Mouse (Mus musculus) right cerebral cortex, postnatal 4 days (tissue): ENCODE data around the gene Nxnl2.

Source experiments
- DNase-seq: peaks from one replicate; pipeline ENCODE4 v3.0.0-alpha.2; 2022

Gene Nxnl2

DNA sequence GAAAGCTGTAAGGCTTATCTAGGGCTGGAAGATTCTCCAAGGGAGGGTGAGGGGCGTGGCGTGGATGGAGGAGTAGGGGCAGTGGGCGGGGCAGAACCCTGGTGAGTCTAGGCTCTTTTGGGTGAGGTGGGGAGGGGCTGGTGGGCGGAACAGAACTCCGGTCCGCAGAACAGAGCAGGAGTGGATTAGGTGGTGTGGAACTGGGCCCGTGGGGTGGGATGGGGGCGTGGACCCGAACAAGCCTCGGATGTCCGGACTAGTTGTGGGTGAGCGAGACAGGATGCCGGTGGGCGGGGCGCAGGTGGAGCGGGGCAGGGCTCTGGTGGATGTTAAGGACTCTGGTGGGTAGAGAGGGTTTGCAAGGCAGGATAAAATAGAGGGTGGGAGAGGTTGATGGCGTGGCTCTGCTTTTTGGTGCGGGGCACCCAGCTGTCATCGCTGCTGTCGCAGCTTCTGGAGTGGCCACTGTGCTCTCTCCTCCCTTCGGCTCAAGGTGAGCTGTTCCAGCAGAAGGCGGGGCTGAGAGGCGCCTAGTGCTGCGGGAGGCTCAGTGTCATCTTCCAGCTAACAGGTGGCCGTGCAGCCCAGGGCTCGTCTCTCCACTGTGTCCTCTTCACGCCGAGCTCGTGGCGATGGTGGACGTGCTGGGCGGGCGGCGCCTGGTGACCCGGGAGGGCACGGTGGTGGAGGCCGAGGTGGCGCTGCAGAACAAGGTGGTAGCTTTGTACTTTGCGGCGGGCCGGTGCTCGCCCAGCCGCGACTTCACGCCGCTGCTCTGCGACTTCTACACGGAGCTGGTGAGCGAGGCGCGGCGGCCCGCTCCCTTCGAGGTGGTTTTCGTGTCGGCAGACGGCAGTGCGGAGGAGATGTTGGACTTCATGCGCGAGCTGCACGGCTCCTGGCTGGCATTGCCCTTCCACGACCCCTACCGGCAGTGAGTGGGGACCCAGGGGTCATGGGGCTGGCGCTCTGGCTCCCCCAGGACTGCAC is at the start of gene Nxnl2:
TSS of gene Nxnl2 (plus strand) at position 332 of the 990 bp plus-strand sequence.
- peak; percentile 47 for DNase-seq

DNA sequence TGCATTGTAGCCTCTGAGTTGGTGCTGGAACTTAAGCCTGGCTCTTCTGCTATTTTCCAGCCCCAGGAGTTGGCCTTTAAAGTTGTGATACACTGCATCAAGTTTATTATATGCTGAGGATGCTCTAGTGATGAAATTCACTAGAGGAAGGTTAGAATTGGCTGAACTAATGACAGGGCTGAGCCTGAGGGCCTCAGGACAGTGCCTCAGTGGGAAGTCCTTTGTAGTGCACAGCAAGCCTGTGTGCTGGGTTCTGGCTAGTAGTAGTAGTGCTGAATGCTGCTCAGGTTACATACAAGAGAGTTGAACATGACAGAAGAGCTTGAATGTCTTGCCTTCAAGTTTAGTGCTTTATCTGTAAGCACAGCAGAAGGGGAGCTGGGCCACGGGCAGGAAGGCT is 48.9 kb upstream of the Nxnl2 start:
- DNase-seq = no peak

DNA sequence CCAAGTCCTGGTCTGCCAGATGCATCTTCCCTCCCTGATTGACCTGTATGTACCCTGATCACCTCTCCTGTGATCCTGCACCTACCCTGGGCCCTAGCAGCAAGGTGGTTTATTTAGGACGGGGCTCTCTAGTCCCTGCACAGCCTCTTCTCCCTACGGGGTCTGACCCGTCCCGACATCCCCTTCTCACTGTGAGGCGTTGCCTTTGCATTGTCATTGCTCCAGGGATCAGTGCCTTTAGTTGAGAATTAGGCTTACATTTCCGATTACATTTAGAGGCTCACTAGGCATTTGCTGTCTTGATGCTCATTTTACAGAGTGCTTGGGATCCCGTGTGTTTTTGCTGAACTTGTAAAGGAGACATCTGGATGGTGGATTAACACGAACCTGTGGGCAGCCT is 48.1 kb upstream of the Nxnl2 start:
- DNase-seq = no peak

DNA sequence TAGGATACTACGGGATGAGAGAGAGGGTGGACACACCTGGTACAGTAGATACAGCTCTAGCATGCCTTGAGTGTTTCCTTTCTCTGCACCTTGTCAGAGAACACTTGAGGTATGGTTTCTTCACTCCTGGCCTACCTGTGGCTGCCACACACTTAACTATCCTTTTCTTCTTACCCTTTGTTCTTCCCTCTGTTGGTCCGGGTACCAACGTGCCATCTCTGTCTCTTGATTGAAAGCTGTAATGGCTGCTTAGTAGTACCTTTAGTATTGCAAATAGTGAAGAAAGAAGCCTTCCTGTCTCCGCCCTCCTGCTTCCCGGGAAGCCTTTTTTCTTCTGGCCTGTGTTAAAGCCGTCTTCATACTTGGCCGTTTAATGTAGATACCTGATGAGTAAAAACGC is 45.5 kb upstream of the Nxnl2 start:
- no peak for DNase-seq

DNA sequence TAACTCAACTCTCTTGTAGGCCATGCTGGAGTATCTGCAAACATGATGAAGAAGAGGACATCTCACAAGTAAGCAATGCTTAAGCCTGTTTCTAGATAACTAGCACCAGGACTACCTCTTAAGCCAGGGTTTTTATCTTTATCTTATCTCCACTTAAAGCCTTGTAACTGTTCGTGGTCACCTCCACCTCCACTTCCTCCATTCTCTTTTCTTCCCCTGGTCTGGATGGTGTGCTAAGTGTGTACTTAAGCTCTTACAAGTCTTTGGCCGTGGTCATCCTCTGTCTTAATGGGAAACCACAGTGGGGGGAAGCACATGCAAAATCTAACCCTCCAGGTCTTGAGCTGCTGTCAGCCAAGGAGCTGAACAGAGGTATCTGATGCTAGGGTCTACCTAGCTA is 42.9 kb upstream of the Nxnl2 start:
- DNase-seq = no peak

DNA sequence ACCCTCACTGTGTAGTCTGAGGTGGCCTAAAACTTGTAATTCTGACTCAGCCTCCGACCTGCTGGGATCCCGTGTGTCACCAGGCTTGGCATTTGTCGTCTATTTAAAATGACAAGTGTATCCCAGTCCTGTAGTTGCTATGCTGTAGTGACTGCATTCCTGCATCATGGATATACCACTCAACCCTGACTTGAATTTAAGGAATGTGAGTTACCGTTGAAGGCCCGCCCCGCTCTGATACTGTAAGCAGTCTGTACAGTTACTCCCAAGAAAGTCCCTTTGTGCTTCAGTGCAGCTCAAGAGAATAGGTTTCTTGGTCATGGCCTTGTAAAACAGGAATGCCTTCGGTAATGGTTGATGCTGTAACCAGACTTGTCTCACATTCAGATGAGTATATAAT is 42.4 kb upstream of the Nxnl2 start:
- no peak for DNase-seq

DNA sequence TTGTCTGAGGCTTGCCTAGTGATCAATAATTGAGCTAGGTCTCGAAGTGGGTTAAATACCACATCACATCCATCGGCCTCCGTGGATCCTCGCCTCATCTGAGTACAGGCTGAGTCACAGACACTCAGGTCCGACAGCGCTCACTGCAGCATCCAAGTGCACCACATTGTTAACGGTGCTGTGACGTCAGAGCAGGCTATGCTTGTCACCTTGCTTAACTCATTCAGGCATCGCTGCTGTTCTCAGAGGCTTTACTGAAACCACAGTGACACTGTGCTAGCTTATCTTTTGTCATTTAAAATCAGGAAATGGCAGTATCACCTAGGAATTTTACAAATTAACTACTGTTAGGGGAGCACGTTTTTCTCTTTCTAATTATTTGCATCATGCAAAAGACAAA is 39.6 kb upstream of the Nxnl2 start:
- no peak for DNase-seq

- no peak for DNase-seq
These were observed 34.5 kb upstream of the Nxnl2 start for GRCm38 (mm10) chr13:51136315-51136714.

DNA sequence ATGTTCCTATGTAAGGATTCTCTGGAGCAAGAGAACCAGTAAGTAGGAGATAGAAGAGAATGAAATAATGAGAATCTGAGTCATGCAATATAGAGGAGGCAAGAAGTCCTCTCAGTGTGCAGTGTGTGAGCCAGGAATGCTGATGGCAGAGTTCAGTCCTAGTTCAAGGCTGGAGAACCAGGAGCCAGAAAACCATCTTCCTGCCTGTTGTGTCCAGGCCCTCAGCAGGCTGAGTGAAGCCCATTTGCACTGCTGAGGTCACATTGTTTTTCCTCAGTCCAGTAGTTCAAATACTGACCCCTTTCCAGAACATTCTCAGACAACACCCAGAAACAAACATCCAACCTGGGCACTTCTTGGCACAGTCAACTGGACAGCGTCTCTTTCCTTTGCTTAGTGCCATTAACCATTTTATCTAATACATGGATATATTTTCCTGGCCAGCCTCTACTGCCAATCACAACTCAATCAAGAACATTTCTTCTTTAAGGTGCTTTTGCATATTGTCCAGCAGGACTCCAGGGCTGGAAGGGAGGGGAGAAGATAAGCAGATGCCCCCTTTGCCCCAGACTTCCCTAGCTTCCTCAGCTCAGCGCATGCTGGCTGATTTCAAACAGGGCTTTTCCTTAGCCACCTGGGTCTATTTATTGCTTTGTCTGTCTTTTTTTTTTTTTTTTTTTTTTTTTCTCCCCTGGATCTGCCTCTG is 33.7 kb upstream of the Nxnl2 start:
- no peak for DNase-seq

DNA sequence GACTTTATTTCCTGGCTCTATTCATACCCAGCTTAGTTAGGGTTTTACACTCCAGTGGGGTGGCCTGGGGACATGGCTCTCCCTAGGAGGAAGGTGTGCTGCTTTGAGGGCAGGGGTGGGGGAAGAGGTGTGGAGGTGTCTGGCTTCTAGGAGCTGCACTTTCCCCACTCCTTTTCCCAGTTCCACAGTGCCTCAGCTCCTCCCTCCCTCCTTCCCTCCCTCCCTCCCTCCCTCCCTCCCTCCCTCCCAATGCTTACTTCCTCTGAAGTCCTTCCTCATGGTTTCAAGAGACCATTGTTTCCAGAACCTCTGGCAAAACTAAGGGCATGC is 33.2 kb upstream of the Nxnl2 start:
- DNase-seq = no peak

GRCm38 (mm10) chr13:51147106-51147505 is 23.7 kb upstream of the Nxnl2 start:
- no peak for DNase-seq

- DNase-seq = no peak
These were observed 17.7 kb upstream of the Nxnl2 start for GRCm38 (mm10) chr13:51152966-51153669.

DNA sequence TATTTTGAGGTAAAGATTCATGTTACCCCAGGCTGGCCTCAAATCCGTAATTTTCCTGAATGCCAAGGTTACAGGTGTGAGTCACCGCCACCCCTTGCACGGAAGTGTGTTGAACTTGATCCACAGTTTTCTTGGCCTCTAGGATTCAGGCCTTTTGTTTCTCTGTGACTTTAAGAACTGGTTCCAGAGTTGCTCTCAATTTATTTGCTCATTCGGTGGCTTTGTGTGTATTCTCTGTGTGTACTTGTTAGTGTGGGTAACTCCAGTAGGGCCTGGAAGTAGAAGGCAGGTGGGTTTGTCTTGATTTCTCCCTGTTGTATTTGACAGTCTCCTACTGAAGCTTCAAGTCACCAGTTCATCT is 17.2 kb upstream of the Nxnl2 start:
- no peak for DNase-seq

DNA sequence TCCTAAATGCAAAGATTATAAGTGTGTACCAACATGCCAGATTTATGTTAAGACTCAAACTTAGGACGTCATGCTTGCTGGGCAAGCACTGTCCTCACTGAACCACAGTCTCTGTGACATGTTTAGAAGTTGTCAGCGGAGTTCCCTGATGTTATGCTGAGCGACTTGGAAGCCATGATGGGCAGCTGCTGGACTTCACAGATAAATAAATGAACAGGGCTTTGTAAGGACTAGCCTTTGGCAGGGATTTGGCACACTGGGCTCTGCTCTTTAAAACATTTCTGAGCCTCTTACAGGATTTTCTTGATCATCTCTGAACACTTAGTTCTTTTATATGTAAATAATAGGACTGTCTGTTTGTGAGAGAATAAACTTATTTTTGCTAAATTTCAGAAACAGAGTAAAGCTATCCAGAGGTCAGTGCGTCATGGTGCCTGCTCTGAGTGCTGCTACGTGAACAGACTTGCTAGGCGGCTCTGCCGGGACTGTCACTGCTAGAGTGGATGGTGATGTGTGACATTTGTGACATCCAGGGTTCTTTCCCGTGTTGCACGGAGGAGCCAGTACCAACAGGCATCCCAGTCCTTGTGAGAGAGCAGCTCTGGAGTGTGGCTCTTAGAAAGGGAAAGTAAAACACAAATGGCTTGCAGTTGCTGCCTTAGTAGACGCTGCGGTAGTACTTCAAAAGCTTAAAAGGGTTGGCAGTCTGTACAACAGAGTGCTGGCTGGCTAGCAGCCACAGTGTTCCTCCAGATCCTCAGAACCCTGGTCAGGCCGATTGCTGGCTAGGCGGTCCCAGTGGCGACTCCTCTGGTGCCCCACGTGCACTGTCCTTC is 15.4 kb upstream of the Nxnl2 start:
- peak; percentile 19 for DNase-seq

DNA sequence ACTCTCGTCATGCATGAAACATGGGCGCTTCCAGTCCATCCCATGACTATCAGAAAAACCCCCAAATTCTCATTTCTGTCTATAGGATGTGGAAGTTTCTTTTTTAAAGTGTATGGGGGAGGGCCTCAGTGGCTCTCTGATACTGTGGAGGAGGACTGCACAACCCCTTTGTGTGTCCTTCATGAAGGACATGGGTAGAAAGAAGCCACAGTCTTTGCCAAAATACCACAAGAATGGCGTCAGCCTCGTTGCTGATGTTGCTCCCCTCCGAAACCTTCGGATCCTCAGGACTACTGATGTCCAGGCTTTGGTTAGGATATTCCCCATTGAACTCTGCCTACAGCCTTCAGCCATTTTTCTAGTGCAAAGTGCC is 14.8 kb upstream of the Nxnl2 start:
- no peak for DNase-seq

DNA sequence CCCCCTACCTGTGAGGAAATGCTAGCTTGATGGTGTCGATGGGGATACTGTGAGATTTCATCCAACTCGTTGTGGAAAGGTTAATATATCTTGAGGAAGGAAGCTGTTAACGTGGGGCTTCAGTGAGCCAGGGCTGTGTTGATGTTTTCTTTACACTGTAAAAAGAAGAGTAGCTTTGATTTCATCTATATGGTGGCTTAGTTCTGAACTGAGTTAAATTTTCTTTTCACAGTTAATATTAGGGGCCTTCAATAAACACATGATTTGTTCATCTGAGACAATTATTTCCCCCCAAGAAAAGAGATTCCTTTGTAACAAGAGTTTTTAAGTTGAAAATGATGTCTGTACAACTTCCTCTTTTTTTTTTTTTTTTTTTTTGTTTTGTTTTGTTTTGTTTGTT is 13.5 kb upstream of the Nxnl2 start:
- DNase-seq = no peak

GRCm38 (mm10) chr13:51161672-51162071 is 9.2 kb upstream of the Nxnl2 start:
- DNase-seq = no peak

- no peak for DNase-seq
These were observed 8.6 kb upstream of the Nxnl2 start for GRCm38 (mm10) chr13:51162246-51162645.

- no peak for DNase-seq
These were observed 4.1 kb upstream of the Nxnl2 start for GRCm38 (mm10) chr13:51166711-51167110.

GRCm38 (mm10) chr13:51170215-51170614 is 607 bp upstream of the Nxnl2 start:
- no peak for DNase-seq

DNA sequence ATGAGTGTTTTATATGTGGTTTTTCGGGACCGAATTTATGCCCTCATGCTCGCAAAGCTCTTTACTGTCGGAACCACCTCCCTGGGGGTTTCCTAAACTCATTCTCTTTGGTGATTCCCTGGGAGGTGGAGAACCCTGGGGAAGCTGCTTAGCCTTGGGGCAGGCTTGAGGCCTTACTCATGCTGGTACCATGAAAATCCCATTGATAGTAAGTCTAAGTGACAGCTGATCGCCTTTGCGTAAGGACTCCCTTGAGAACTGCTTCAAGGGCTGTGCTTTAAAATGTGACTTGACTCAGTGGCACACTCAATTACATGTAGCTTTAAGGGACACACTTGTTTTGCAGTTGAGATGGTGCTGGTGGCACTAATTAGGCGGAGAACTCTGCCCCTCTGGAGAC is 1.8 kb downstream of the Nxnl2 start:
- no peak for DNase-seq

GRCm38 (mm10) chr13:51178932-51179331 is 8.1 kb downstream of the Nxnl2 start:
- no peak for DNase-seq

DNA sequence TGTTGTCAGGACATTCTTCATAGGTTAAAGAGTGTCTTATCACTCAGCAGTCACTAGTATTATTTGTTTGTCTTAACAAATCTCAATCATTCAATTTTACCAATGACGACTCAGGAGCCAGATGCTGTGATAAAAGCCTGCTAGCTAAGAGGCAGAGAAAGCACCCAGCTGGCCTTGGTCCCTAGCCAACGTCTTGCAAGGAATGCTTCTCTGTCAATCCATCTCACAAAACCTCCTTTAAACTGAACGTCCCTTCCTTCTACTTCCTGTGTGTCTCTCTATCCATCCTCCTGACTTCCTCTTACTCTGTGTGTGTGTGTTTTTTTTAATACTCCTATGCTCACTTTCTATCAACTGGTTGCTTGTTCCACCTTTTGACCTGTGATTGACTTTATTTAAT is 8.5 kb downstream of the Nxnl2 start:
- DNase-seq = no peak
